Mouse (Mus musculus) cerebellum, adult 9-10 months (tissue): ENCODE measurements around the gene Elovl5.

ENCODE experiments used
- DNase-seq: peaks from one replicate; pipeline ENCODE4 v3.0.0; 2022

The Elovl5 gene

DNA sequence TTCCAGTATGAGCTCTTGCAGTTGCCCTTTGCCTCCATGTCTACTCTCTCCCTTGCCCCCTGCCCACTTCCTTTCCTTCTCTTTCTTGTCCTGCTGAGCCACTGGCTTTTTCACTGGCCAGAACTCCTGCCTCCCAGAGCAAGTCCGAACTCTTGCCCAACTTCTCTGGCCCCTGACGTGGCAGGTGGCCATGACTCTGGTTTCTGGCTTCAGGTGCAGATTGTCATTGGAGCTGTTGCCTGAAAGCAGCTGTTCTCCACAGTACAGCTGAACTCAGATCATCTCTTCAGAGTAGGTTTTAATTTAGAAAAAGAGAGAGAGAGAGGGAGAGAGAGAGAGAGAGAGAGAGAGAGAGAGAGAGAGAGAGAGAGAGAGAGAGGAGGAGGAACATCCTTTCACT is 86.1 kb downstream of the Elovl5 start:
- no peak for DNase-seq

DNA sequence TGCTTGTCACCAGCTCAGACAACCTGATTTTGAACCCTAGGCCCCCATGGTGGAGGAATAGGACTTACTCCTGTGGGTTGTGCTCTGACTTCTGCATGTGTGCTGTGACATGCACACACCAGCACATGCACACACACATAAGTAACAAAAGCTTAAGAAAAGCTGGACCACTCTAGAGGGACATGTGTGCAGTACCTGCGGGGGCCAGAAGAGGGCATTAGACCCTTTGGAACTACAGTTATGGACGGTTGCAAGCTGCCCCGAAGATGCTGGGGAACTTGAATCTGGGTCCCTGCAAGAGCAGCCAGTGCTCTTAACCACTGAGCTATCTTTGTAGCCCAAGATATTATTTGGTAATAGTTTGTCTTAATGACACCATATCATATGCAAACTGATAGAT is 88.3 kb downstream of the Elovl5 start:
- DNase-seq = no peak

DNA sequence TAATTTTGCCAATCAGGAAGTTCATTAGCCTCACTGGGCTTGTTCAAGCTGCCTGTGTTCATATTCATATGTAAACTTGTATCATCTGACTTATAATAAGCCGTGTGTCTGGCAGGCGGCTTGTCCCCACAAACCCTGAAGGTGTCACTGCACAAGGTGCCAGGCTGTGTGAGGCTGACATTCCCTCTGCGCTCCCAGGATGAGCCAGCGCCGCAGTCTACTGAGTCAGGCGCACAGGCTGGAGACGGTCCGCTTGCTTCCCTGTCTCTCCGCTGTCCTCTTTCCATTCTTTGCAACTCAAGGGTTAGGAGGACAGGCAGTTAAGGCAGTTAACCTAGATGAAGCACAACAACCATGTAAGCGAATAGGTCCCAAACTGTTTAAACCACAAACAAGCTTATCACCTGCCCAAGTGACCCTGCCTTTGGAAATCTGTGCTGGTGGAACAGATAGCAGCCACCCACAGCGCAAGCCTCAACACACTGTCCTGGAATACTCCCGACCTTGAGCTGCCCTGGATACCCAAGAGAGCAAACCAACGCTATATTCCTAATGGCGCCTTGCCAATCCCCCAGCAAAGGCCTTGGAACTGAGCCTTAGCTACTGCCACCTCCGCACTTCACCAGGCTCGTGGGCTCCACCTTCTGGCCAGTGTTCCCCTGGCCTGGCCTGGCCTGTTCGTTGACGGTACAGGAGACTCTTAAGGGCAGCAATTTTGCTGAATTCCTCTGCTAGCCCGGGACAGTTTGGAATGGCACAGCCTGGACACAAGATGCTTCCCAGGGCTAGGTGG is 89.2 kb downstream of the Elovl5 start:
- peak; percentile 80 for DNase-seq

DNA sequence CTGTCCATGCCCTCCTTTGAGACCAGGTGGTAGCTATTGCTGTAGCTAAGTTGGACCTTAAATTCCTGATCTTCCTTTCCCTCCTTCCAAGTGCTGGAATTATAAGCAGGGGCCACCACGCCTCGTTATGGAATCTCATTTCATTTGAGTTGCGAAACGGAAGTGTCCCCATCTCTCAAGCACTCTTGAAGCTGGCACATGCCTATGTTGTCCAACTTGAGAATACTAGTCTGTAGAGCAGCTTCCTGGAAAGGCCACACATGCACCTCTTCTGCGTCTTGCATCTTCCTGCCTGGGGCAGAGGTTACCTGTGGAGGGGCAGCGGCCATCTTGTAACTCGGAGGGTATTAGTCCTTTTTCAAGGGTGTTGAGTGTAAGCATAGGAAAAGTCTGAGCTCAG is 92.2 kb downstream of the Elovl5 start:
- DNase-seq = no peak

DNA sequence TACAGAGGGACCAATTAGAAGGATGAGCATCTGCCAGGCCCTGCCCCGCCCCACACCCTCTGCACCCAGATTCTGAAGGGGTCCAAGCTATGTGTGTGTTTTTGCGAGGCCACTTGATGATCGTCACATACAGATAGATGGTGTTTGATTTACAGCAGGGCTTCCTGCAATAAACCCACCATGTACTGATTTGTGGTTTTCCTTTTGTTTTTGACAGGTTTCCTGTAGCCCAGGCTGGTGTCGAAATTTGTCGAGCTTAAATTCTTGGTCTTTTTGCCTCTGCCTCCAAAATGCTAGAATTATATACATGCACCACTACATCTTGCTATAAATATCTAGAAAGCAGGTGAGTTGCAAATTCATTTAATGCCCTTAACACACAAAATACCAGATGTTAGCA is 93.0 kb downstream of the Elovl5 start:
- no peak for DNase-seq

DNA sequence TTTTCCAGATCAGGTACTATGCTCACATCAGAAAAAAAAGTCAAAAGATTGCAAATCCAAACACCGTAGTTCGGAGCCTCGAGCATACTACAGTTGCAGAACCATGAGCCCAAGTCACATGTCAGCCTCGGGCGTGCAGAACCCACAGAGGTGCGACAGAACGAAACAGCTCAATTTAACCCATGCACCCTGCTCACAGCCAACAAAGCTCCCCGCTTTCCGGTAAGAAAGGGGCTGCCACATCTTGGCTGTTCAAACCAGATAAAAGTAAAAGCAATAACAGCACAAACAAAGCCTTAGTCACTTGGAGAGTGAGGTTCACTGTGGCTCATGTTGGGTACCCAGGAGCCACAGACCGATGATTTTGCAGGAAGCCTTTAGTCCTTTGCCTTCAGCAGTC is 93.5 kb downstream of the Elovl5 start:
- DNase-seq = no peak

DNA sequence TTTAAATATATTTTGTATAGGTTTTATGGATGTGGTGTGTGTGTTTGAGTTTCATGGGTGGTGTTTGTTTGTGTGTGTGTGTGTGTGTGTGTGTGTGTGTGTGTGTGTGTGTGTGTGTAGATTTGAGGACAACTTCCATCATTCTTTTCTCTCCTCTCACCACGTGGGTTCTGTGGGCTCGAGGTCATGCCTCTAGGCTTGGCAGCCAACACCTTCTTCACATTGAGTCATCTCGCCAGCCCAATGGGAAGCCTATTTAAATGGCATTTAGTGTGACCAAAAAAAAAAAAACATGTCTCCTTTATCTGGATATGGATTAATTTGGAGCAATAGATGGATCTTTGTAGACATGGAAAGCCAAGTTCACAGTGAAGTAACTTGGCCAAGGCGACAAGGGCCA is 94.9 kb downstream of the Elovl5 start:
- DNase-seq = no peak

DNA sequence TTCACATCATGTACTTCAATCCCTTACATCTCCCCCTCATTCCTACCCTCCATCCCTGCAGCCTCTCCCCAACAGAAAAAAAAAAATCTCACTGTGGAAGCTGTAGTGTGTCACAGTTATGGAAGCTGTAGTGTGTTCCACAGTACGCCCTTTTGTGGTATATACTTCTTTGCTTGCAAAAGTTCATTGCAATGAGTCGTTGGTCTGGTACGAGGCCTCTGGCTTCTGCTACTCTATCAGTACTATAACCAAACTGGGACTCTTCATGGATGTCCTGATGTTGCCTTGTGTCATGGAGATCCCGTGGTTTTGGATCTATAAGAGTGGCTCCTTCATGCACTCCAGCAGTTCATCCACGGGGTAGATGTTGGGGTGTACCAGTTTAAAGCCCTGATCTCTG is 95.5 kb downstream of the Elovl5 start:
- DNase-seq = no peak

DNA sequence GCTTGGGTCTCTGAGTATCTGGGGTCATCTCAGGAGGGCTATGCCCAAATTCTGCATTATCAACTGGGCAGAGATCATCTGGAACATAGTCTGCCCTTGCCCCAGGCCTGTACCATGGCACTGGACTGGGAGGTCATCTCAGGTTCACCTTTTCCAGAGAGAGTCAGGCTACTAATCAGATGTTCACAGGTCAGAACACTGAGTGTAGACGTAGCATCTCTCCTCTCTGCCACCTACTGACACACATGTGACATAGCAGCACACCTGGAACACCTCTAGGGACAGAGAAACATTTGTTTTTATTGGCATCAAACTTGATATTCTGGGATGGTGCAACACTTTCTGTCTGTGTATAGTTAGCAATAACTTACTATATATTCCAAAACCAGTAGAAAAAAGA is 96.6 kb downstream of the Elovl5 start:
- DNase-seq = no peak

DNA sequence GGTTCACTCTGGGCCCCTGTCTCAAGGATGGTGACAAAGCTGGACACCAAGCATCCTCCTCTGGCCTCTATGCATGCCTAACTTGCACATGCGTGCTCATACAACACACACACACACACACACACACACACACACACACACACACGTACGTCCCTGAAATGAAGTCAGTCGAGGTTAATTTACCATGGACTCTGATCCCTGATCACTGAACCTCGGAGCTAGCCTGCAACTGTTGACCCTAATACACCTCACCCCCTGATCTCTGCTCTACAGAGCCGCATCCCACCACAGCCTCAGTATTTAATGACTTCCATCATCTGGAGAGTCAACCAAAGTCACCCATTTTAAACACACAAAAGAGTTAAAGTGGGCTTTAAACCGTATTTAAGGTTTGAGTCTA is 98.7 kb downstream of the Elovl5 start:
- DNase-seq = no peak

DNA sequence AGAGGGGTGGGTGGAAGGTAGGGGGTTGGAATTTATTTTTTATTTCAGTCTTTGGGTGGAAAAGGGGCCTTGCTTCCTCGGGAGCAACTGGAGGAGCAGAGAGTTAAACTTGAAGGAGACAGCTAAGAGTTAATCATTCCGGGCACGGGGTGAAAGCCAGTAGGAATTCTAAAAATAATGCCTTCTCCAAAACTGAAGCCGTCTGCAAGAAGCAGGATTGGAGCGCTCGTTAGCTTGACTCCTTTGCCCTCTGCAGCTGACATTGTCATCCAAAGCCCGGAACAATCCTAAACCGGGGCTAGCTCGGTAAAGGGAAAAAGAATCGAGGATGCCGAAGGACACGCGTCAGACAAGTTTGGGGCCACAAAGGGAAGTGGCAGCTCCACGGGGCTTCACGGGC is 99.1 kb downstream of the Elovl5 start:
- DNase-seq = no peak

DNA sequence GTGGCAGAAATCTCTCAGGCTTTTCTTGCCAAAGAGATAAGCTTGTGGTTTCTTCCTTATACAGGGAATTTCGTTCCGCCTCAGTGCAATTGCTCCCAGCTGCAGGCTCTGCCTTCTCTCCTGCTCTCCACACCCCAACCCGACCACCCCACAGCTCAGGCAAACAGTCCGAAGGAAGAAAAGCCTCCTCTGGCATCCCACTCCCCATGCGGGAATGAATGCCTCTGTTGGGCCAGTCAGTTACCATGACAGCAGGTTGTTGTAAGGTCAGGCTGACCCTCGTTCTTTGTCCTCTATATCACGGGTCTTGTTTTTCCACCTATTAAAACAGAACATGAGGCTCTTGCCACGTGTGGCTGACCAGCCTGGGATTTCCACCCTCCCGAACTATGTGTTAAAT is 104.1 kb downstream of the Elovl5 start:
- DNase-seq = no peak

DNA sequence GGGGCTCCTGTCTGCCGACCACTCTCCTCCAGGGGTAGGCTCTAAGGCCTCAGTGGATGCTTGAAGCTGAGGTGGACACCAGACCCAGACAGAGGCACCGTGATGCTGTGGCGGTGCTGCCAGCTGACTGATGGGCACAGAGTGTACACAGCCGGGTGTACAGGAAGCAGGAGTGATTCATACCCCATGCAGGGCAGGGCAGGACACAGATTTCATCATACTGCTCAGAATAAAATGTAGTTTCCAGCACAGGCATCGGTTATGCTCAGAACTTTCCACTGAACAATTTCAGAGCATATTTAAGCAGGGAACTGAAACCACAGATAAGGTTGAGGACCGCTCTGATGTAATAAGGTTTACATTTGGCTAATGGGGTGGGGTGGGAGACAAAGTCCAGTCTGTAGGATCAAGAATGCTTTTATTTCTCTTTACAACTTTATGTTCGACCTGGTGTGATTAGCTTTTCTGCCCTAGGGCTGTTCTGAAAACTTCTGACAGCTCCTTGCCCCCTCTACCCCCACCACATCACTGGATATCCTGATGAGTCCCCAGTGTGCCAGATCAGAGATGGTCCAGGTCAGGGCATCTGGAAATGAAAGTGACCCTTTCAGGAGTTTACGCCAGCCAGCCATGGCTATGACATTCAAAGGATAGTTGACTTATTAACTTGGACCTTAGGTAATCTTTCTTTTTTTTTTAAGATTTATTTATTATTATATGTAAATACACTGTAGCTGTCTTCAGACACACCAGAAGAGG is 105.2 kb downstream of the Elovl5 start:
- DNase-seq = no peak

DNA sequence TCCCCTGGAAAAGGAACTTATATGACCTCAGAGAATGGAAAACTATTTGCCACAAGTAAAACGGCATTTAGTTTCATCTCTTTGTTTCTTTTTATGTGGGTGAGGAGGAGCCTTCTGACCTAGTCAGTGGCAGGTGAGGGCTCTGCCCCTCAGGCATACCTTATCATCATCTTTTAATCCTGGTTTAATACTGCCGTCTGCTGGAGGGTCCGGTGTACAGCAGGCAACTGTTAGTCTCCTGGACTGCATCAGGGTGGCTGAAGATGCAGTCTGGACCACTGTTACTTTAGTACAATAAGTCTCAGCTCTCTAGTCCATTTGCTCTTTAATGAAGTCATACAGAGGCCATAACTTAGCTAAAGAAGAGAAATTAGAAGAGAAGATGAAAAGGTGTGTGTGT is 107.7 kb downstream of the Elovl5 start:
- DNase-seq = peak; percentile 45

DNA sequence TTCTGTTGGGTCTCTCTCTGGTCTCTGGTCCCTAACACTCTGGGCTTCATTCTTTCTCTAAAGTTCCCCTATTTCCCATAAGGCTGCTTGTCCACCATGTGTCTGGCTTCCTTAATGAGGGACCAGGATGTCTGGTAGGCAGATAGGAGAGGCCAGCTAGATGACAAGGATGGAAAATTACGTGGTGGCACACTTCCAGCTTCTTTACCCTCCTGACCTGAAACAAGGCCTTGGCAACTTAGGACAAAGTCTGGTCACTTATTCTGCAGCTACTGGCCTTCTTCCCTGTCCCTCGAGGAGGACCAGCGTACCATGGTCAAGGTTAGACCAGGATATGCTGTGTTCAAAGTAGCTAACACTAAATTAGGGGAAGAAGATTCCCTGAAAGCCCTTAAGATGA is 109.9 kb downstream of the Elovl5 start:
- DNase-seq = no peak

DNA sequence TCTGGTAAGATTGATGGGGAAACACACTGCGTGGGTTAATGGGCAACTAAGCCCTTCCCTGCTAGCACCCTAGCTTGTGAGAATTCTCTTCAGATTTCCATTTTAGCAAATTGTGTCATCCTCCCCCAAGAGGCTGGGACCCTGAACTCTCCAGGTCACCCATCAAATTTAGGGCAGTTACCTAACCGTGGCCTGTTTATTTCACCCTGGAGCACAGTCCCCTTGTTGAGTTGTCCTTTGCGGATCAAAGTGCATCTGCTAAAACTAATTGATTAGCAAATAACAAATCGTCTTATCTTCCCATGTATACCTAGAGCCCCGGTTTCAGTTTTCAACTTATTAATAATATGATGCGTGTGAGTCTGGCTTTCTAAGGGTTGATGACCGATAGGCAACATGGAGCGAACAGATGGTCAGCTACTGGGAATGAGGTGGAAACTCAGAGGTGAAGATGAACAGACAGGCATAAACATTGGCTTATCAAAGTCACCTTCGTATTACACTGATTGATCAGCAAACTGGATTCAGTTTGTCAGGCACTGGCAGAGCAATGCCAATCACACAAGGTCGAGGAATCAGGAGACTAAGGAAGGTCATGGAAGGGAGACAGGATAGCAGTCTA is 113.8 kb downstream of the Elovl5 start:
- no peak for DNase-seq

DNA sequence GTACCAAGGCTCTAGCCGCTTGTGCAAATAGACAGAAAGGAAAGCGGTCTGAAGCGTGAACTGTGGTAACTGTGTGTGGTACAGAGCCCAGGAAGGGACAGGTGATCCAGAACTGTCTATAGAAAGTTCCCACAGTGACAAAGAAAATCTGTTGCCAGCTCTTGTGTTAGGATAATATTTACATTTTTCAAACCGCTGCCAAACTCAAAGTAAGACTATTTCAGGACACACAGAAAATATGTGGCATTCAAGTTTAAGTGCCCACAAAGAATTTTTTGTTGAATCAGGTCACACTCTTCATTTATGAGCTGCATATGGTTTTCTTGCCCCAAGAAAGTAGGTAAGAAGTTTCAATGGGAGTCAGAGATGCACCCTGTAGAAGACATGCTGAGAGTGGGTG is 115.8 kb downstream of the Elovl5 start:
- DNase-seq = no peak
